Mouse (Mus musculus) cerebellum, adult 2 months (tissue): Measurements from ENCODE around the gene Sbk3. TPM values are rescaled to one million over a fixed set of nuclear protein-coding genes. Genes with fewer than 3 reads are reported as not detected.

Experiments
- DNase-seq, 2 experiments: peaks; one replicate each; pipeline ENCODE4 v3.0.0; 2021
- H3K27ac ChIP-seq: fragments of 200-500 bp; 2 replicates; pipeline ENCODE4 v1.5.1; 2012; ENCODE audit warnings: low read length, control low read depth, inconsistent platforms; ENCODE audit not compliant: insufficient read depth
- H3K27me3 ChIP-seq: fragments of 200-500 bp; 2 replicates; pipeline ENCODE4 v1.6.1; 2012; ENCODE audit warnings: inconsistent platforms, mild to moderate bottlenecking, low read length, moderate library complexity; ENCODE audit not compliant: control insufficient read depth, insufficient read depth
- H3K4me1 ChIP-seq: fragments of 200-500 bp; 2 replicates; pipeline ENCODE4 v1.6.1; 2011; ENCODE audit warnings: low read length; ENCODE audit not compliant: control insufficient read depth, insufficient read depth
- H3K4me3 ChIP-seq: fragments of 200-500 bp; replicated peaks from 2 replicates; pipeline ENCODE3; 2011; ENCODE audit warnings: mild to moderate bottlenecking, low read depth, low read length, control low read depth; ENCODE audit not compliant: insufficient read depth
- CTCF ChIP-seq: fragments of 200-500 bp; IDR thresholded peaks from 2 replicates; pipeline ENCODE4 v1.5.1; 2011; ENCODE audit warnings: low read depth, mild to moderate bottlenecking, control low read depth, low read length, moderate library complexity, borderline replicate concordance; ENCODE audit not compliant: insufficient read depth
- POLR2A ChIP-seq: fragments of 200-500 bp; IDR thresholded peaks from 2 replicates; pipeline ENCODE4 v1.6.1; 2011; ENCODE audit warnings: low read length, control low read depth, borderline replicate concordance; ENCODE audit not compliant: insufficient read depth
- WGBS: fragments of 180-500 bp; shearing (Covaris S2); methylation state at CpG from one replicate; pipeline ENCODE4 v1.1.7; 2018; 5-methylcytosine and 5-hydroxymethylcytosine counted together
- polyA plus RNA-seq: library from polyadenylated mRNA; depleted of rRNA; stranded (reverse); fragments of >200 nt; gene quantifications from 2 replicates; pipeline ENCODE4 v1.2.3, GENCODE M21; 2012

Sbk3 gene
- polyA plus RNA-seq, 1 experiment: 2.6 TPM

GRCm38 (mm10) chr7:4950561-4951342, 20.2 kb downstream of the Sbk3 start:
- Histone ChIP-seq H3K4me1 (no peaks in the 10 kb centered on the region; the same call in 1 of the 2 replicates), H3K27ac (no peak overlapping the region), H3K27me3 (no peaks in the 10 kb centered on the region), H3K4me3 (no peak overlapping the region)
- no peak for DNase-seq
- TF ChIP-seq POLR2A: no peak
- TF ChIP-seq CTCF: no peak
- WGBS: 65% methylated on average over 19 of the region's 19 CpGs

GRCm38 (mm10) chr7:4948386-4948785, 22.6 kb downstream of the Sbk3 start:
- WGBS: 81% methylated on average over 6 of the region's 6 CpGs
- Histone ChIP-seq H3K27ac (no peak overlapping the region), H3K4me3 (no peak overlapping the region), H3K27me3 (no peaks in the 10 kb centered on the region), H3K4me1 (no peaks in the 10 kb centered on the region)
- DNase-seq: no peak
- no peak for TF ChIP-seq CTCF
- no peak for TF ChIP-seq POLR2A

GRCm38 (mm10) chr7:4947855-4948254, 23.1 kb downstream of the Sbk3 start:
- no peak for TF ChIP-seq POLR2A
- no peak for TF ChIP-seq CTCF
- WGBS: 10% methylated on average over 2 of the region's 2 CpGs
- Histone ChIP-seq H3K27ac (no peak overlapping the region), H3K4me1 (no peaks in the 10 kb centered on the region), H3K4me3 (no peak overlapping the region), H3K27me3 (no peaks in the 10 kb centered on the region)
- no peak for DNase-seq

- H3K4me1 ChIP-seq: no peaks in the 10 kb centered on the region
- no peaks in the 10 kb centered on the region for H3K27me3 ChIP-seq
- H3K27ac ChIP-seq: peak overlapping the region; percentile 79
- WGBS: 6% methylated on average over 15 of the region's 15 CpGs
- TF ChIP-seq CTCF (peak; percentile 94), POLR2A (peak; percentile 66; the same call in 1 of the 2 replicates)
- peak; percentile 94 to 98 for DNase-seq
- H3K4me3 ChIP-seq: peak overlapping the region; percentile 89
Measured at GRCm38 (mm10) chr7:4943223-4943815, 27.6 kb downstream of the Sbk3 start.

DNA sequence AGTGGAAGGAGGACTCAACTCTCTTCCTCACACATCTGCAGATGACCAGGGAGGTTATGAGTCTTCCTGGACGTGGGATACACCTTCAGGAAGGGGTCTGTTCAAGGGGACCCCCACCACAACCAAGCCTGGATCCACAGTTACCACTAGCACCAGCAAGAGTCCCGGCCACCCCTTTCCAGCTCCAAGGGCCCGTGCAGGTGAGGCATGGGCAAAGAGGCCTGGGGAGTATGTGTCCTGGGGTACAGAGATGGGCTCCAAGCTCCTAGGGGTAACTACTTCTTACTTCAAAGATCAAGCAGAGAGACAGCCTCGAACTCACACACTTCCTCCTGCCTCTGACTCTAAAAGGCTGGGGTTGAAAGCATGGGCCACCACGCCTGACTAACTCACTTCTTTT, 28.3 kb downstream of the Sbk3 start:
- 53% methylated on average over 5 of the region's 5 CpGs for WGBS
- H3K27ac ChIP-seq: no peak overlapping the region
- TF ChIP-seq CTCF: no peak
- no peak for TF ChIP-seq POLR2A
- no peaks in the 10 kb centered on the region for H3K27me3 ChIP-seq
- H3K4me3 ChIP-seq: no peak overlapping the region
- no peak for DNase-seq
- H3K4me1 ChIP-seq: no peaks in the 10 kb centered on the region

GRCm38 (mm10) chr7:4940068-4940479, 30.9 kb downstream of the Sbk3 start:
- 14% methylated on average over 9 of the region's 9 CpGs for WGBS
- peak; percentile 70 to 83 for DNase-seq
- Histone ChIP-seq H3K4me3 (no peak overlapping the region), H3K27ac (no peak overlapping the region), H3K4me1 (no peaks in the 10 kb centered on the region), H3K27me3 (no peaks in the 10 kb centered on the region)
- TF ChIP-seq CTCF (peak; percentile 78), POLR2A (no peak)

- no peak overlapping the region for H3K27ac ChIP-seq
- no peak overlapping the region for H3K4me3 ChIP-seq
- H3K27me3 ChIP-seq: no peaks in the 10 kb centered on the region
- 40% methylated on average over 2 of the region's 2 CpGs for WGBS
- no peaks in the 10 kb centered on the region for H3K4me1 ChIP-seq
- DNase-seq: peak; percentile 65 to 79
- TF ChIP-seq CTCF: peak; percentile 82
- TF ChIP-seq POLR2A: no peak
Measured at GRCm38 (mm10) chr7:4938456-4938855, 32.5 kb downstream of the Sbk3 start.

DNA sequence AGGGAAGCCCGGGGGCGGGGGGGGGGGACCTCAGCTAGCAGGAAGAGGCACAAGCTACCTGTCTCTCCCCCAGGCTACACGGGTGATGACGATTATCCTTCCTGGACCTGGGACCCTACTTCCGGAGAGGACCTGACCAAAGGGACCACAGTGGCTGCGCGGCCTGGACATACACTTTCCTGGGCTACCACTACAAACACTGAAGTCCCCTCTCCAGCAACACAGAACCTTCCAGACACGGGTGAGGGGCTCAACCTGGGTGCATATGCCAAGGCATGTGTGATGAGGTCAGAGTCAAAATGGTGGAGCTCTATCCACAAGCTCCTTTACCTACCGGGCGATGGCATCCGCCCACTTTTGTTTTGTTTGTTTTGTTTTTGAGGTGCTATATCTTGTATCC, 33.6 kb downstream of the Sbk3 start:
- Histone ChIP-seq H3K27ac (no peak overlapping the region), H3K27me3 (no peaks in the 10 kb centered on the region), H3K4me3 (no peak overlapping the region), H3K4me1 (no peaks in the 10 kb centered on the region)
- no peak for TF ChIP-seq POLR2A
- no peak for TF ChIP-seq CTCF
- DNase-seq: no peak
- WGBS: 81% methylated on average over 11 of the region's 11 CpGs
